Mouse (Mus musculus): Measurements from ENCODE around the gene Dcaf7.

DNA sequence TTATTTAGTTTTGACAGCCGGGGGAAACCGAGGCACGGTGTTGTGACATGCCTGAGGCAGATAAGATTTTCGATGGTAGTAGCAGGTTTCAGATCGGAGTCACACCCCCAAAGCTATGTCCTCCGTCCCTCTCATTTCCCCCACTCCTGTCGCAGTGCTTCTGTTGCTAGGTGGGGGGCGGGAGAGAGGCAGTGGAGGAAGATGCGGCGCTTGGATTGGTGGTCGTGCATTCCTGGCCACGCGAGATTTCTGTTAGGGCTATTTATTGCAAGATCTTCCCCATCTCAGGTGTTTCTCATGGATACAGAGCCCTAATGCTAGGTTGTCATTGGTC, 713 bp downstream of the Dcaf7 start:
- TF ChIP-seq CTCF (IDR thresholded peaks at IDR 0.05; ENCODE audit: borderline replicate concordance, extremely low read depth, insufficient read depth, insufficient read length) (no peak), POLR2A (IDR thresholded peaks at IDR 0.05; ENCODE audit: borderline replicate concordance, extremely low read depth, insufficient read depth, insufficient read length, poor library complexity, severe bottlenecking) (no peak)
